Mouse (Mus musculus) kidney, postnatal 36 days (tissue): ENCODE results near the gene Olfr39.
"Not testable (repeated sequence)": the region's sequence is repeated elsewhere in the genome, so short reads cannot be mapped to it uniquely, and the experiment has no call there.

ENCODE experiments used
- DNase-seq, 2 experiments: peaks; one replicate each; pipeline ENCODE4 v3.0.0; 2021 to 2022; ENCODE audit warnings: mixed read lengths in 2 of 2

The Olfr39 gene

GRCm38 (mm10) chr9:20282051-20282450 lies at the start of gene Olfr39:
Gene Olfr39, plus strand, starts transcription at chr9:20282351.
- DNase-seq, result no peak

- no peak for DNase-seq
These were observed 45.3 kb upstream of the Olfr39 start, which contains the start of gene Olfr872 for GRCm38 (mm10) chr9:20236819-20237218. Gene Olfr872, plus strand, starts transcription at chr9:20237119.

GRCm38 (mm10) chr9:20237378-20237777 lies 44.8 kb upstream of the Olfr39 start:
- DNase-seq, result no peak

GRCm38 (mm10) chr9:20295562-20295961 lies 13.4 kb downstream of the Olfr39 start:
- not testable (repeated sequence) for DNase-seq

GRCm38 (mm10) chr9:20298232-20298631 lies 16.1 kb downstream of the Olfr39 start, which contains the start of gene Olfr873:
Gene Olfr873, plus strand, starts transcription at chr9:20298532.
- no peak for DNase-seq

GRCm38 (mm10) chr9:20335994-20336393 lies 53.8 kb downstream of the Olfr39 start, which contains the start of gene Olfr18:
Gene Olfr18, minus strand, starts transcription at chr9:20336094.
- DNase-seq, result no peak
